Mouse (Mus musculus) gastrocnemius, adult 8-10 months (tissue): Measurements from ENCODE around the gene Rps6ka2. TPM values are rescaled to one million over a fixed set of nuclear protein-coding genes. Genes with fewer than 3 reads are reported as not detected.
"Not testable (repeated sequence)": the region's sequence is repeated elsewhere in the genome, so short reads cannot be mapped to it uniquely, and the experiment has no call there.

Source experiments
- DNase-seq, 2 experiments: peaks; one replicate each; pipeline ENCODE4 v3.0.0; 2022; ENCODE audit warnings: low spot score in 2 of 2
- total RNA-seq, 4 experiments: library from RNA; stranded (reverse); gene quantifications; 2 replicates each; pipeline ENCODE4 v1.2.4; 2022

The Rps6ka2 gene
- total RNA-seq, 4 experiments from 2014 or later = 92.5 to 116 (median 107) TPM

GRCm38 (mm10) chr17:7267843-7268242 is 97.9 kb downstream of the Rps6ka2 start:
- no peak for DNase-seq

GRCm38 (mm10) chr17:7269151-7269806 is 99.4 kb downstream of the Rps6ka2 start:
- no peak for DNase-seq

- peak; percentile 24 to 29 for DNase-seq
These were observed 100.6 kb downstream of the Rps6ka2 start for GRCm38 (mm10) chr17:7270506-7270905.

- DNase-seq = no peak
These were observed 101.7 kb downstream of the Rps6ka2 start for GRCm38 (mm10) chr17:7271522-7272134.

GRCm38 (mm10) chr17:7273054-7273453 is 103.1 kb downstream of the Rps6ka2 start:
- DNase-seq = peak; percentile 51 to 59

GRCm38 (mm10) chr17:7273785-7274184 is 103.9 kb downstream of the Rps6ka2 start:
- DNase-seq = no peak

- no peak for DNase-seq
These were observed 108.9 kb downstream of the Rps6ka2 start for GRCm38 (mm10) chr17:7278702-7279242.

GRCm38 (mm10) chr17:7279251-7279650 is 109.3 kb downstream of the Rps6ka2 start:
- no peak for DNase-seq

- DNase-seq = peak in 1 of 2 experiments; percentile 18
These were observed 114.5 kb downstream of the Rps6ka2 start for GRCm38 (mm10) chr17:7284297-7284910.

GRCm38 (mm10) chr17:7285292-7285691 is 115.4 kb downstream of the Rps6ka2 start:
- DNase-seq = no peak

GRCm38 (mm10) chr17:7286422-7287050 is 116.6 kb downstream of the Rps6ka2 start:
- DNase-seq = no peak

- DNase-seq = no peak
These were observed 122.2 kb downstream of the Rps6ka2 start for GRCm38 (mm10) chr17:7292012-7292684.

- DNase-seq = not testable (repeated sequence)
These were observed 136.6 kb downstream of the Rps6ka2 start for GRCm38 (mm10) chr17:7306278-7307196.

GRCm38 (mm10) chr17:7315693-7316382 is 145.9 kb downstream of the Rps6ka2 start:
- DNase-seq = not testable (repeated sequence)

GRCm38 (mm10) chr17:7319789-7320188 is 149.9 kb downstream of the Rps6ka2 start:
- DNase-seq = not testable (repeated sequence)

- DNase-seq = not testable (repeated sequence)
These were observed 154.4 kb downstream of the Rps6ka2 start, which contains the start of gene Tcp10a for GRCm38 (mm10) chr17:7324346-7324745. Gene Tcp10a, plus strand, starts transcription at chr17:7324646.

- DNase-seq = not testable (repeated sequence)
These were observed 156.5 kb downstream of the Rps6ka2 start for GRCm38 (mm10) chr17:7326415-7326814.

- DNase-seq = not testable (repeated sequence)
These were observed 162.8 kb downstream of the Rps6ka2 start for GRCm38 (mm10) chr17:7332745-7333144.

GRCm38 (mm10) chr17:7337381-7337780 is 167.5 kb downstream of the Rps6ka2 start:
- not testable (repeated sequence) for DNase-seq
